Mouse (Mus musculus) liver, embryonic 15.5 days (tissue): ENCODE measurements around the gene Slc8a1. TPM values are rescaled to one million over a fixed set of nuclear protein-coding genes. Genes with fewer than 3 reads are reported as not detected.

Experiments
- ATAC-seq: fragments of 200-750 bp; cut with Nextera tagmentation; 2 replicates; pipeline ENCODE4 v1.8.0; 2017; ENCODE audit warnings: moderate number of reproducible peaks, mild to moderate bottlenecking, moderate library complexity; ENCODE audit not compliant: insufficient read depth
- H3K27ac ChIP-seq: fragments of 300-500 bp; sonication (generic); replicated peaks from 2 replicates; pipeline ENCODE4 v1.5.1; 2015; ENCODE audit warnings: mild to moderate bottlenecking, inconsistent platforms
- H3K27me3 ChIP-seq: fragments of 300-500 bp; sonication (generic); 2 replicates; pipeline ENCODE4 v1.6.1; 2015; ENCODE audit warnings: mild to moderate bottlenecking, inconsistent platforms
- H3K36me3 ChIP-seq: fragments of 300-500 bp; sonication (generic); replicated peaks from 2 replicates; pipeline ENCODE4 v1.6.1; 2015; ENCODE audit warnings: moderate library complexity, mild to moderate bottlenecking, inconsistent platforms
- H3K4me1 ChIP-seq: fragments of 300-500 bp; sonication (generic); replicated peaks from 2 replicates; pipeline ENCODE4 v1.6.1; 2015; ENCODE audit warnings: inconsistent platforms
- H3K4me2 ChIP-seq: fragments of 300-500 bp; sonication (generic); 2 replicates; pipeline ENCODE4 v1.6.1; 2015; ENCODE audit warnings: moderate library complexity, mild to moderate bottlenecking, inconsistent platforms
- H3K4me3 ChIP-seq: fragments of 300-500 bp; sonication (generic); replicated peaks from 2 replicates; pipeline ENCODE4 v1.5.1; 2015; ENCODE audit warnings: mild to moderate bottlenecking, inconsistent platforms
- H3K9ac ChIP-seq: fragments of 300-500 bp; sonication (generic); 2 replicates; pipeline ENCODE4 v1.6.1; 2015; ENCODE audit warnings: moderate library complexity, mild to moderate bottlenecking, inconsistent platforms
- H3K9me3 ChIP-seq: fragments of 300-500 bp; sonication (generic); replicated peaks from 2 replicates; pipeline ENCODE4 v1.6.1; 2016; ENCODE audit warnings: inconsistent platforms
- WGBS: fragments of 180-500 bp; shearing (Covaris S2); methylation state at CpG from one replicate; pipeline ENCODE4 v1.1.7; 2015; ENCODE audit warnings: mixed read lengths; ENCODE audit not compliant: insufficient replicate concordance; 5-methylcytosine and 5-hydroxymethylcytosine counted together
- polyA plus RNA-seq: library from polyadenylated mRNA; unstranded; fragments of >200 nt; fragmentation: Nextera tagmentation; extraction: Ambion mirVana; gene quantifications from 2 replicates; pipeline ENCODE4 v1.2.1, GENCODE M21; 2015

The Slc8a1 gene
- polyA plus RNA-seq, 1 experiment from 2014 or later = 0.54 TPM

- no peak overlapping the region for H3K9ac ChIP-seq
- H3K27ac ChIP-seq = no peak overlapping the region
- 31% methylated on average over 2 of the region's 2 CpGs for WGBS
- no peaks in the 10 kb centered on the region for H3K4me1 ChIP-seq
- no peaks in the 10 kb centered on the region for H3K27me3 ChIP-seq
- no peak overlapping the region for H3K4me2 ChIP-seq
- no peak for ATAC-seq
- H3K9me3 ChIP-seq = no peaks in the 10 kb centered on the region
- no peaks in the 10 kb centered on the region for H3K36me3 ChIP-seq
- no peak overlapping the region for H3K4me3 ChIP-seq
Measured at GRCm38 (mm10) chr17:81621188-81621644, 117.0 kb downstream of the Slc8a1 start.

- Histone ChIP-seq H3K9me3 (no peaks in the 10 kb centered on the region), H3K27ac (no peak overlapping the region), H3K4me2 (no peak overlapping the region), H3K4me1 (no peaks in the 10 kb centered on the region), H3K4me3 (no peak overlapping the region), H3K36me3 (no peaks in the 10 kb centered on the region), H3K9ac (no peak overlapping the region), H3K27me3 (no peaks in the 10 kb centered on the region)
- WGBS = 53% methylated on average over 5 of the region's 5 CpGs
- no peak for ATAC-seq
Measured at GRCm38 (mm10) chr17:81618461-81618860, 119.7 kb downstream of the Slc8a1 start.

DNA sequence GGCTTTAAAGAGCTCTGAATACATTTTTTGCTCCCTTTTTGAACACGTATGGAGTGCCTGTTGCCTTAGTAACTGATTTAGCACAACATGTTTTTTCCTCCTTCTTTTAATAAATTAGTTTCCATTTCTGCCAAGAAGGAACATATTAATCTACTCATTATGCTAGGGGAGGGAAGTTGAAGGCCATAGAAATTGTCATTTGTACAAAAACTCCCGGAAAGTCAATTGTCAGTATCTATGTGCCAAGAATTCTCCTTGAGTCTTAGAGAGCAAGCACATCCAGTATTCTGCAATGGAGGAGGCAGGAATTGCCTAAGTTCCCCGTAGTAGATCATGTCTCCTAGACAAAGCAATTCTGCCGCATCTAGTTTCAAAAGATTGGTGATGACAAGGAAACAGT, 121.9 kb downstream of the Slc8a1 start:
- no peak for ATAC-seq
- no peaks in the 10 kb centered on the region for H3K27me3 ChIP-seq
- no peak overlapping the region for H3K27ac ChIP-seq
- no peak overlapping the region for H3K4me3 ChIP-seq
- H3K4me2 ChIP-seq = no peak overlapping the region
- H3K9me3 ChIP-seq = no peaks in the 10 kb centered on the region
- WGBS = 58% methylated on average over 4 of the region's 4 CpGs
- no peak overlapping the region for H3K9ac ChIP-seq
- H3K36me3 ChIP-seq = no peaks in the 10 kb centered on the region
- H3K4me1 ChIP-seq = no peaks in the 10 kb centered on the region

GRCm38 (mm10) chr17:81615391-81615790, 122.8 kb downstream of the Slc8a1 start:
- ATAC-seq = no peak

DNA sequence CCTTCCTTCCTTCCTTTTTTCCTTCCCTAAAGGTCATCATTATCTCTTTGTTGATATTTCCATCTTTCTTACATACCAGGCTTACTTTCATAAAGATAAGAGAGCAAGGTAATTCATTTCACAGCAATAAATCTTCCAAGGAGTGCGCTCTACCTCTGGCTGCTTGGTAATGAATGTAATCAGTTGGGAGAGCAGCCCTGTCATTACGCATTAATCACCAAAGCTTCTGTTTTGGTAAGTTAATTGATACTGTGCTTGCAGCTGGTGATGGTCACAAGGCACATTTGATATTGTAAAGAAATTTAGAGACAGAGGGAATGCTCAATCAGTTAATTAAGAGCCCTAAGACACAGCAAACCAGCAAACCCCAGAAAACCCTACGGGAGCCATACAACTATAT, 130.7 kb downstream of the Slc8a1 start:
- no peaks in the 10 kb centered on the region for H3K9me3 ChIP-seq
- H3K36me3 ChIP-seq = no peaks in the 10 kb centered on the region
- H3K4me2 ChIP-seq = no peak overlapping the region
- H3K4me3 ChIP-seq = no peak overlapping the region
- 69% methylated on average over 3 of the region's 3 CpGs for WGBS
- no peak for ATAC-seq
- no peaks in the 10 kb centered on the region for H3K27me3 ChIP-seq
- H3K9ac ChIP-seq = no peak overlapping the region
- no peaks in the 10 kb centered on the region for H3K4me1 ChIP-seq
- H3K27ac ChIP-seq = no peak overlapping the region

More at GRCm38 (mm10) chr17:81615391-81615790, 122.8 kb downstream of the Slc8a1 start:
- H3K27ac ChIP-seq = no peak overlapping the region
- no peak overlapping the region for H3K4me3 ChIP-seq
- H3K9me3 ChIP-seq = no peaks in the 10 kb centered on the region
- H3K9ac ChIP-seq = no peak overlapping the region
- WGBS = 55% methylated on average over 8 of the region's 8 CpGs
- no peaks in the 10 kb centered on the region for H3K4me1 ChIP-seq
- no peaks in the 10 kb centered on the region for H3K27me3 ChIP-seq
- no peak overlapping the region for H3K4me2 ChIP-seq
- no peaks in the 10 kb centered on the region for H3K36me3 ChIP-seq

- H3K27ac ChIP-seq = no peak overlapping the region
- no peaks in the 10 kb centered on the region for H3K27me3 ChIP-seq
- ATAC-seq = no peak
- no peak overlapping the region for H3K9ac ChIP-seq
- H3K4me1 ChIP-seq = no peaks in the 10 kb centered on the region
- H3K4me2 ChIP-seq = no peak overlapping the region
- 34% methylated on average over 2 of the region's 2 CpGs for WGBS
- H3K9me3 ChIP-seq = no peaks in the 10 kb centered on the region
- H3K36me3 ChIP-seq = no peaks in the 10 kb centered on the region
- H3K4me3 ChIP-seq = no peak overlapping the region
Measured at GRCm38 (mm10) chr17:81606084-81606483, 132.1 kb downstream of the Slc8a1 start.

DNA sequence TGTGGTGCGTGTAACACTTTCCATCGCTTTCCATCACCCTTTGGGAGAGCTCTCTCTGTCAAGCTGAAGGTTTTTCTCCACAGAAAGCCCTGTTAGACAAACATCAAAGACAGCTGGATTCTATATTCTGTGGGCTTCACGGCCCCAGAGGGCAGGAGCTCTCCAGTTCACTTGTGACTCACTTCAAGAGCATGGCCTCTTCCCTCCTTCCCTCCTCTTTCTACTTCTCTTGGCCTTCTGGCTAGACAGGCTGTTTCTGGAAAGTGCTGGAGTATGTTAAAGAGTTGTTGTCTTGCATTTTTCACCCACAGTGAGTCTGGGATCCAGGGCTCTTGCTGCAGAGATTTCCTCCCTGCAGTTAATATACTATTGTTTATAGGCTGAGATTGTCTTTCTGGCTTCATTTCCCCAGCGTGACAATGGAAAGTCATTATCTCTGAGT, 132.9 kb downstream of the Slc8a1 start:
- 52% methylated on average over 4 of the region's 4 CpGs for WGBS
- Histone ChIP-seq H3K36me3 (no peaks in the 10 kb centered on the region), H3K4me1 (no peaks in the 10 kb centered on the region), H3K27me3 (no peaks in the 10 kb centered on the region), H3K4me2 (no peak overlapping the region), H3K9me3 (no peaks in the 10 kb centered on the region), H3K27ac (no peak overlapping the region), H3K9ac (no peak overlapping the region), H3K4me3 (no peak overlapping the region)
- ATAC-seq = no peak

DNA sequence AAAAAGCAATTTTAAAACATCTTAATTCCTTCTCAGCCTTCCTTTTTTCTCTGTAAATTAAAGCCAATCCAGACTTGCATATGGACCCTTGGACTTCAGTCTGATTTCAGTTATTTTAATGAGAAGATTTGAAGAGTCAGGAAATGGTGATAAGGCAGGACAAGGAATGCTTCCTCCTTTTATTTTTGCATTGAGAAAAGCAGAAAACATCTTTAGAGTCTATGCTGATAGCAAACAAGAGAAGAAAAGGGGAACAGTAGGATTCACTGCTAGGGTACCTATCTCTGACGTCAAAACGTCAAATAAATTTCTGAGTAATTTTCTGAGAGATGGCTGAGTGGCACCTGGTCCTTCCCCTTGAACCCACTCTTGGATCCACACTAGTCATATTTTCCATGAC, 139.1 kb downstream of the Slc8a1 start:
- Histone ChIP-seq H3K9me3 (no peaks in the 10 kb centered on the region), H3K27ac (no peak overlapping the region), H3K4me1 (no peaks in the 10 kb centered on the region), H3K36me3 (no peaks in the 10 kb centered on the region), H3K4me3 (no peak overlapping the region), H3K4me2 (no peak overlapping the region), H3K27me3 (no peaks in the 10 kb centered on the region), H3K9ac (no peak overlapping the region)
- ATAC-seq = no peak
- 20% methylated on average over 2 of the region's 2 CpGs for whole genome bisulfite sequencing

DNA sequence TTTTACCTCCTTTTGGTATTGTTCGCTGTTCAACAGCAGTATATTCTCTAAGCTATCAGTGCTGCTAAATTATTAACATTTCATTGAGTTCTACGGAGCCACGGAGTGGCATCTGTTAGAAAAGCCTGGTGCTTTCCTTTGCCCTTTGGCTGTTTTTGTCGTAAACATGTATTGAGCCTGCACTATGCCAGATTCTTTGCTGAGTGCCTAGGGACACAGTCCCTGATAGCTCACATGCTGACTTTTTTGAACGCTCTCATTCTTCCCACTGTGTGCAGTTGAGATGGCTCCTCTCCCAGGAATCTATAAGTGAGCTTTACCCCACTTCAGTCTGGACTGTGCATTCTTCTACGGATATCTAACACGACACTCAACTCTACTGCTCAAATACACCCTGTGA, 148.4 kb downstream of the Slc8a1 start:
- Histone ChIP-seq H3K27me3 (no peaks in the 10 kb centered on the region), H3K9me3 (no peaks in the 10 kb centered on the region), H3K27ac (no peak overlapping the region), H3K9ac (no peak overlapping the region), H3K4me1 (no peaks in the 10 kb centered on the region), H3K4me3 (no peak overlapping the region), H3K4me2 (no peak overlapping the region), H3K36me3 (no peaks in the 10 kb centered on the region)
- no peak for ATAC-seq
- WGBS = 70% methylated on average over 7 of the region's 7 CpGs

- no peak overlapping the region for H3K4me3 ChIP-seq
- H3K36me3 ChIP-seq = no peaks in the 10 kb centered on the region
- ATAC-seq = no peak
- H3K4me1 ChIP-seq = no peaks in the 10 kb centered on the region
- H3K9me3 ChIP-seq = no peaks in the 10 kb centered on the region
- H3K4me2 ChIP-seq = no peak overlapping the region
- WGBS = 69% methylated on average over 5 of the region's 5 CpGs
- no peak overlapping the region for H3K9ac ChIP-seq
- no peak overlapping the region for H3K27ac ChIP-seq
- H3K27me3 ChIP-seq = no peaks in the 10 kb centered on the region
Measured at GRCm38 (mm10) chr17:81586759-81587158, 151.4 kb downstream of the Slc8a1 start.

GRCm38 (mm10) chr17:81579728-81580425, 158.3 kb downstream of the Slc8a1 start:
- Histone ChIP-seq H3K36me3 (no peaks in the 10 kb centered on the region), H3K4me2 (no peak overlapping the region), H3K27ac (no peak overlapping the region), H3K9me3 (no peaks in the 10 kb centered on the region), H3K4me1 (no peaks in the 10 kb centered on the region), H3K4me3 (no peak overlapping the region), H3K9ac (no peak overlapping the region), H3K27me3 (no peaks in the 10 kb centered on the region)
- WGBS = 56% methylated on average over 10 of the region's 10 CpGs
- no peak for ATAC-seq

DNA sequence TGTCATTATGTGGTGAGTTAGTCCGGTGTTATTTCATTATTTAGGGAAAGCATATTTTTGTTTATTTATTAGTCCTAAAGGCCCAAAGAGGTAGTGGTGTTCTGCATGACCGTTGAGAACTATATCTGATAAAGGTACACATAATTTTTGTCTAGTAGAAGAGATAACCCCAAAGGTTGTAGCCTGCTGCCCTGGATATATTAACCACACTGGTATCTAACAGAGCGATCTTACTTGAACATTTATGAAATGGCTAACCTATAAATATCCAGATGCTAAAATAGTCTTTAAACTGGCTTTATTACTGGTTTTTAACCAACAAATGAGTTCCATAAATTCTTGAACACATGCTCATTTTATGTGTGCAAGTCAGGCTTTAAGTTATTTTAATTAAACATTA, 161.3 kb downstream of the Slc8a1 start:
- no peak overlapping the region for H3K9ac ChIP-seq
- no peak for ATAC-seq
- WGBS = 57% methylated on average over 3 of the region's 3 CpGs
- H3K4me1 ChIP-seq = no peaks in the 10 kb centered on the region
- H3K9me3 ChIP-seq = no peaks in the 10 kb centered on the region
- H3K4me2 ChIP-seq = no peak overlapping the region
- H3K4me3 ChIP-seq = no peak overlapping the region
- no peaks in the 10 kb centered on the region for H3K36me3 ChIP-seq
- no peak overlapping the region for H3K27ac ChIP-seq
- no peaks in the 10 kb centered on the region for H3K27me3 ChIP-seq
